Mouse (Mus musculus) neural tube, embryonic 10.5 days (tissue): ENCODE data around the gene Tas2r143.
A peak's percentile ranks its signal among the peaks of the same experiment; 100 is the strongest.

Experiments used
- DNase-seq: peaks from one replicate; pipeline ENCODE4 v3.0.0-alpha.2; 2017; ENCODE audit warnings: low spot score; ENCODE audit errors: extremely low spot score

Gene Tas2r143

DNA sequence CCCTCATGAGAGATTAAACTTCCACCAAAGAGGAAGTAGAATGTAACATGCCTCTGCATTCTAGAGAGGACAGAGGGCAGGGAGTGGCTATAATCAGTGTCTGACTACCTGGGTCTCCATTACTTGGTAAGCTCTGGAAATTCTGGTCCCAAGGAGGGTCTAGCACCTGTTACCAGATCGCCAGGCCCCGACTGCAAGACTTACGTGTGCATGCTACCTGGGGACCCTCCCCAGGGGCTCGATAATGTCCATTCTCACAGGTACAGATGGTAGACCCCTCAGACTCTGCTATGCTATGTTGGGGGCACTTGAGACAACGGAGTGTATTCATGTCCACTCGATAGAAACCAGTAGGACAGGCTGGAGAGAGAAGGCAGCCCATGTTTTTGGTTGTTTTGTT is 34.8 kb upstream of the Tas2r143 start:
- no peak for DNase-seq

DNA sequence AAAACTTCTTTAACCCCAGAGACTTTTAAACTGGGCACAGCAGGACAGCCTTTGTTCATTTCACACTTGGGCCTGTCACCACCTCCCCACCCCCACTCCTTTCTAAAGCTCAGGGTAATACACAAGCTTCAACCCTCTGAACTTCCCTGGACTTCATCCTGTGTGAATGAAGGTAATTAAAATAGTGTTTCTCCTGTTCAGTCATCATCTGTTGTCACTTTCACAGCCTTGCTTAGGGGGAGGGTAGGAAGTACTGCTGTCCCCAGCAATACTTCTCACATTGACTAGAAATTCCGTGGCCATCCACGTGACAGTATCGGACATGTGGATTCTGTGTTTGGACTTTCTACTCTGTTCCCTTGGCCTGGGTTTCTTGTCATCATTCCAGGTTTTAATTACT is 30.2 kb upstream of the Tas2r143 start:
- no peak for DNase-seq

DNA sequence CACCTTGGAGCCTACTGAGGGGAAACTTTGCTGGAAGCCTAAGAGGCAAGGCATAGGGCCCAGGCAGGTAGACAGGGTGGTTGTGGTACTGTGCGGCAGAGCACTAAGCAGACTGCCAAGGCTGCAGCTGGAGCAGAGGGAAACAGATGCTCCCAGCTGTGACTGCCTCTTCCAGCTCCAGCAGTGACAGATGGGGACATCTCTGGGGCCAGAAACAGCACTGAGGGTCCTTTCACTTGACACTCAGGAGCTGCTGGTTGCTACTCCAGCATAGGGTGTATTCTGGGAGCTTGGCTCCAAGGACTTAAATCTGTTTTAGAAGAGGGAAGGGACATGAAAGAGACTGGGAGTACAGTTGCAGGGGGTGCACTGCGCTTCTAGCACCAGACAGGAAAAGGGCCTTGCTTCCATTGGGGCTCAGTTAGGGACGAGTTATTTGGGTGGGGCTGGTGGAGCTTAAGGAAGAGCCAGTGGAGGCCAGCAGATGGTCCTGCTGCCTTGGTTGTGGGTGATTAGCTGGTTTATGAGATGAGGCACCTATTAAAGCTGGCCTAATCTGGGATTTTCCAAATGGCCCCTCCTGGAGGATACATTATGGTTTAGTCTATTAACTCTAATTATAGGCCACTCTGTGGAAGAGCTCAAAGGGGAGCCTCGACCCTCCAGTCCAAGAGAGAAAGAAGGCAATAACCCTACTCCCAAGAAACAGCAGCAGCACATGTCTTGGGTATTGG is 29.2 kb upstream of the Tas2r143 start:
- DNase-seq = no peak

DNA sequence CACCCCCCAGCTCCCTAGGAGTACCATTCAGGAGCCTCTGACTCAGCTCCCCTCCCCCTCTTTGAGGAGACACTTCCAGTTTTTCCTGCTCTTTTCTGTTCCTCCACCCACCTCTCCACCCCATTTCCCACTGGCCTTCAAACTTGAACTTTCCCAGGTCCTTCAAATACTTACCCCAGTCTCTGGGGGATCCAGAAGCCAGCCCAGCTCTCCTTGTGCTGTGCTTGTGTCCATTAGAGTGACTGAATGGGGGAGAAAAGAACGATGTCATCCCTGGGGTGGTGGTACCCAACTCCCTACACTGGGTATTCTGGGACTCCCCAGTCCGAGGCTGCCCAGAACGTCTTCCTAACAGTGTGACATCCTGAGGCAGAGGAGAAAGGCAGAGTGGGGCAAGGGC is 28.0 kb upstream of the Tas2r143 start:
- no peak for DNase-seq

DNA sequence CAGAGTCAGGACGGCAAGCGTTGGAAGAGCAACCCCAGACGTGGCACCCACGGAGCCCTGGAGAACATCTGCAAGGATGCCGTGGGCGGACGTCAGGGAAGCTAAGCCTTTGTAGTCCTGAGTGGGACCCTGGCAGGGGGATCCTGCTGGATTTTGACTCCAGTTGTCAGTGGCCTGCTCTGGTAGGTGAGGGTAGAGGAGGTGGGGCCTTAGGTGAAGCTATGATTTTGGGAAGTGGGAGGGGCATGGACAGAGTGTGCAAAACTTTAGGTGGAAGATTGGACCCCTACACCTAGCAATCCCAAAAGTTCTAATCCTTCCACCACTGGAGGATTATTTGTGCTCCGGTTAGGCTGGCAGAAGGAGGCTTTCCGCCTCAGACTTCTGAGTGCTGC is 27.6 kb upstream of the Tas2r143 start:
- no peak for DNase-seq

DNA sequence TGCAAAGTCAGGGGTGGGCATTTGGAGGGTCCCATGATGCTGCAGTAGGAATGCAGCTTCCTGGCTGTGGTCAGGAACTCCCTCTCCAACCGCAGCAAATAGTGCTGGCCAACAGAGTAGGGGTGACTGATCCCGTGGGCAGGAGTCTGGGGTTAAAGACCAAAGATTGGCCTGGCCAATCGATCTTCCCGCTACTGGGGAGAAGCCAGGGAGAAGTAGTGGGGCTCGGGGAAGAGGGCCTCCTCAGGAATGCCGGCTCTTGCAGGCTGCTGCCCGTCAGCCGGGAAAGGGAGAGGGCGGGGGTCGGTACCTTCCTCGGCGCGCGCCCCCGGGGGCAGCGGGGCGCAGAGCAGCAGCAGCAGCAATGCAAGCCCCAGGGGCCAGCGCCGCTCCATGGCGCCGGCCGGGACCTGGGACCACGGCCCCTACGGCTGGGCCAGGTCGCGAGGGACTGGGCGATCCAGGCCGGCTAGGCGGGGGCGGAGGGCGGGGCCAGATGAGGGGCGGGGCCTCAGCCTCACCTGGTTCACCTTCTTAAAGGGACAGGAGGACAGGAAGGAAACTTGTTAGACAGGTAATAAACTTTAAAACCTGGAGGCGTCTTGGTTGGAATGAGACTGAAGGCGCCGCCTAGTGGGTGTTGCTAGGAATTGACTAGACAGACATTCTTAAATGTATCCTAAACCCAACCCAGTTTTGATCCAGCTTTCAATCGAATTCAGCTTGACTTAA is 27.1 kb upstream of the Tas2r143 start, which contains the start of gene Epha1:
Epha1 (minus strand) TSS at position 453 of the 732 bp plus-strand sequence.
- DNase-seq = peak; percentile 69

DNA sequence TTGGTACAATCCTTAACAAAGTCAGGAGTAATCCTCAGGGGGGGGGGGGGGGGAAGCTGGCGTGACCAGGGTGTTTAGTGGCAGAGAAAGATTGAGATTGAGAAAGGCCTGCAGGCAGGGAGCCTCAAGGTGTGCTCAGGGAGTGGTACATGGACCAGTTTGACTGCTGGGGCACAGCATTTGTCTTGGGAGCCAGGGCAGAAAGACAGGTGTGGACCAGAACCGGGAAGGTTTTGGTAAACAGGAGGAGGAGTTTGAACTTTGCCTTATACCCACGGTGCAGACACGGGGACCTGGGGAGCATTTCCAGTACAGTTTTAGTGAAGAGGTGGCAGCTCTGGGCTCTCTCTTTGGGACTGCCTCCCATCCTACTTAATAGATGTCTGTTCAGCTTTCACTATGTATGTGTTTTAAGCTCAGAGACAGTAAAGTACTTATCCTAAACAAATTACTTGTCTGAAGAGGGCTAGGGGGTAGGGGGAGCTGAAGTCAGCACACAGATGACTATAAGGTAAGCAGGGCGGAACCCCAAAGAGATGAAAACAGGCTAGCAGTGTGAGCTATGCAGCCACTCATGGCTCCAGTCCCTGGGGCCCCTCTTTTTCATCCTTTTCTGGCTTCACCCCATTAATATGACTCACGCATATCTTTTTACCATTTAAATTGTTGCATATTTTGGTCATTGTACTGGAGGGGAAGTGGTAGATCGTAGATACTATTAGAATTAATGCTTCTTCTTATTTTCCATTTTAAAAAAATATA is 26.2 kb upstream of the Tas2r143 start:
- no peak for DNase-seq

DNA sequence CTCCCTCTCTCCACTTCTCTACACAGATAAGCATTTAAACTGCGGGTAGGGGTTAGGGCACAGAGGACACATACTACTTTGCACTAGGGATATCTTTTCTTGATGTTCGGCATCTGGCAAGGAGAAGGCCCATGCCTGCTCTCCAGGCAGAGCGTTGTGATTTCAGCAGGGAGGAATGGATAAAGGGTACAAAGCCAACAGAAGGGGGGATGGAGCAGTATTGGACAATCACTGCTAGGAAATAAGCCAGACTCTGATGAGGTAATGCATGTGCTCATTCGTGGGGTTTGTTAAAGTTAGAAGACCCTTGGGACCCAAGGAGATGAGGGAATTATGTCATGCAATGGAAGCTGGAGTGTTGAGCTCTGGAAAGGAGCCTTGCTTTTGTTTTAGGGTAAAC is 25.3 kb upstream of the Tas2r143 start:
- DNase-seq = no peak

DNA sequence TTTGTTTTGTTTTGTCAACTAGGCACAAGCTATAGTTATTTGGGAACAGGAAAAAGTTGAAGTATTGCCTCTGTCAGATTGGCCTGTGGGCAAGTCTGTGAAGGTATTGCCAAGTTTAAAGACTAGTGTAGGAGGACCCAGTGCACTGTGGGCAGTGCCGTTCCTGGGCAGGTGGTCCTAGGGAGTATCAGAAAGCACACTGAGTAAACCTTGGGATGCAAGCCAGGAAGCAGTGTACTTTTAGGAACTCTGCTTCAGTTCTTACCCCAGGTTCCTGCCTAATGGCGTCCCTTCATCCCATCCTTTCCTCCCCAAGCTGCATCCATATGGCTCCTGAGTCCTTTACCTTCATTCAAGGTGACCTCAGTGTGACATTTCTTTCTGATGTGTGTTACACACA is 24.9 kb upstream of the Tas2r143 start:
- DNase-seq = no peak

DNA sequence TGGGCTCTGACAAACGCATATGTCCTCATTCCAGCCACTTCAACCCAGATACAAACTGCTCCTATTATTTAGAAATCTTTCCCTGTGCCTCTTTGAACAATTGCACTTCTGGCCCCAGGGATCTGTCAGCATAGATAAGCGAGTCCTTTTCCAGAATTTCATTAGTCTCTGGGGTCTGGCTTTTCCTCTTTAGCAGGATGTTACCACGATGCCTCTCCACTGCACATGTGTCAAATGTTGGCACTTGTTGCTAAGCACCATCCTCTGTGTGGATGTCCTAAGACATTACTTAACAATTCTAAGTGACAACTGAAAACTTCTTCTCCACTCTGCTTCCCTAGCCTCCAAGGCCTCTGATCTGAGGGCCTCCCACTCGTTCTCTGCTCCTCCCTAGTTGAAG is 24.0 kb upstream of the Tas2r143 start:
- DNase-seq = no peak

DNA sequence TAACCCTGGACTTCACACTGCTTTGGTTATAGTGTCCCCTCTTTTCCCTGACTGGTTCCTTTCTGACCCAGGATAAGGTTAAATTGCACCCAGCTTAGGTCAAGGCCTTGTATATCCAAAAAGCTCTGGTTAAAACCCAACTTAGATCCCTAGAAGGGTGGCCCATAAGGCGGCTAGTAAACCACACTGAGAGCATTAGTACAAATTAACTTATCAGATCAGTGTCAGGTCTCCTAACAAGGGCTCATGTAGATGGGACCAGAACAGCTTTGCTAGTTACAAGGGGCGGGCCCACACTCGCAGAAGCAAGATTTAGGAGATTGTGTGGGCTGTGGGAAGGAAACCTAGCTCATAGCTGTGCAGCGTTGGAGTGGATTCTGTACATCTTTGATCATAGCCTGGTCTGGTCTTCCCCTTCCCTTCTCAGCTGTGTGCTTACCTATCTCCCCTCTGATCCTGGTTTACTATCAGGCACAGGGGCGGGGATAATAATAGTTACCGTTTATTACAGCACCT is 23.5 kb upstream of the Tas2r143 start:
- DNase-seq = no peak

DNA sequence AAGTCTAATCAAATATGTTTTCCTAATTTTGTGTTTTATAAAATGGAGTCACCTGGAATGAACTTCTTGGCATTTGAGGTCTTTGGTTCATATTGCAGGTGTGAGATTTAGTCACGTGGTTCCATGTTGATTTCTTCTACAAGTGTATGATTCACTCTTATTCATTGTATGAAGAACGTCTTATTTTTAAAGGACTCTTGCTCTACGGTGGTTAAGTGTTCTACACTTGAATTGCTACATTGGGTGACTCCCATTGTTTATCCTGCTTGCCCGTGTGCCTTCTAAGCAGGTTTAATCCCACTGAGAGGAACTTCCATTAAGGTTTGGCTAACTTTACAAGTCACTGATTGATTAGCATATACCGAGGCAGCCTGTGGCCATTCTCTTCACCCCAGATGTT is 22.8 kb upstream of the Tas2r143 start:
- no peak for DNase-seq

DNA sequence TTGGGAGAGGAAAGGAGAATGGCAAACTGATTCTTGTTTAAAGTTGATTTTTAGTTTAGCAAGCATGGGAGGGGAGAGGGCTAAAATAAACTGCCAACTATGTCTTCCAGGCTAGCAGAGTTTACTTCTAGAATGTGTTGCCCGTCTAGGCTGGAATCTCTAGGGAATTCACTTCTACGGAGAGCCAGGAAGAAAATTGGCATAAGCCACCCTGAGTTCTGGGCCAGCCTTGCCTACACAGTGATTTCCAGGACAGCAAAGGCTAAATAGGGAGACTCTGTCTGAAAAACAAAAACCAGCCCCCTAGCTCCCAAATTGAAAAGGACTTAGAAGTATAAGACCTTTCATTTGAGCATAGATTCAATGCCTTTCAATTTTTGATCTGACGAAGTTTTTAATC is 20.5 kb upstream of the Tas2r143 start:
- DNase-seq = no peak

DNA sequence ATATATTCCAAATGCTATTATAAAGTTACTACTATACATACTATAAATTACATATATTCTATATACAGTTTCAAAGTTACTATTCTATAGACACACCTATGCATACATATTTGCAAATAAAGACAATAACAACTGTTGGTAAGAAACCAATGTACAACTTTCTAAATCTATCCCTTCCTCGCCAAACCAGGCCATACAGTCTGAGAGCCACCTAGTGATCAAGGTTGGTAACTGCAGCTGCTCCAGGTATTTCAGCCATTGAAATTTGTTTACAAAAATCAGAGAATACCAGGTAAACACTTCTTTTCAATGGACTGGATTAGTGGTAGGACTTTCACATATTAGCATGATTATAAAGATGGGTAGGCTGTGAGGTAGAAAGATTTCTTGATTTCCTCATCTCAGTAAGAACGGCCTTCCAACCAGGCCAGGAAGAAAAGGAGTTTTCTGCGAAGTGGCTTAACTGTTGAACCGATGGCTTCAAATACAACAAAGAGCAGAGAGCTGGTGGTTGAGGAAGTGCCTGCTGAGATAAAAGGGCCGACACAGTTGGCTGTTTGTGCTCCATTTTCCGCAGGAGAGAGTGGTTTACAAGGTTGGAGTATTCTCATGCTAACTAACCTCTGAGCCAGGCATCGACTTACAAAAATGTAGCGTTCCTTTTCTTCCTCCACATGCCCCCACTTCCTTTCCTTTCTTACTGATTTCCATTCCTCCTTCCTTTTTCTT is 19.5 kb upstream of the Tas2r143 start:
- no peak for DNase-seq

DNA sequence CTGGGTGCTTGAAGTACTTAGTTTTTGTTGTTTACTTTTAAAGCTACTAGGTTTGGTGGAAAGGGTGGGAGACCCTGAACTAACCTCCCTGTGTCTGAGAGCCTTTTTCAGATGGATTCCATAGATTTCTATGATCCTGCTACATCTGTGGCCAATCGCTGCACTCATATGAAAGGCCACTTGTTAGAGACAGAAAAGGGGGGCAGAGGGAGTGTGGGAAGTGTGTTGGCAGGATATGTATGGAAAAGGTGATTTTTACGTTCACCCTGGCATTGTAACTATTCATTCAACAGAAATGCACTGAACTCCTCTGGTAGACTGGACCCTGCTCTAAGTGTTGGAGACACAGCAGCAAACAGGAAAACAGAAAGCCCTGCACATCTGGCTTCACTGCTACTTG is 18.8 kb upstream of the Tas2r143 start:
- DNase-seq = no peak

DNA sequence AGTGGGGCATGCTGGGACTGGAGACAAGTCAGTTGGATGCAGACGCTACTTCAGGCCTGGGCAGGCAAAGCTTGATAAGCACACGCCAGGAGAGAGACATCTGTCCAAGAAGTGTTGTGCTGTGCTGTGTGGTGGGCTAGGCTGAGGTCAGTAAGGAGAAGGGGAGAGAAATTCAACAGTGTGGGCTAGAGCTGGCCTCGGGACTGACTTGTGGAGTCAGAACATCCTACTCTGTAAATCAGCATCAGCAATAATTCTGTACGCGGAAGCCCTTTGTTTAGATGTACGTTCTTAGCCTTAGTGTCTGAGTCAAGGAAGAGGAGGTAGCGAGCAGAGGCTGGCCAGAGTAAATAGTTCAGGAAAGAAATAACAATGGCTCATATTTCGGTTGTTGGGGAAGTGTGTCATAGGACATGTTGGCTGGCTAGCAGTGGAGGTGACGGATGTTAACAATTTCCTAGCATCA is 18.1 kb upstream of the Tas2r143 start:
- DNase-seq = no peak

DNA sequence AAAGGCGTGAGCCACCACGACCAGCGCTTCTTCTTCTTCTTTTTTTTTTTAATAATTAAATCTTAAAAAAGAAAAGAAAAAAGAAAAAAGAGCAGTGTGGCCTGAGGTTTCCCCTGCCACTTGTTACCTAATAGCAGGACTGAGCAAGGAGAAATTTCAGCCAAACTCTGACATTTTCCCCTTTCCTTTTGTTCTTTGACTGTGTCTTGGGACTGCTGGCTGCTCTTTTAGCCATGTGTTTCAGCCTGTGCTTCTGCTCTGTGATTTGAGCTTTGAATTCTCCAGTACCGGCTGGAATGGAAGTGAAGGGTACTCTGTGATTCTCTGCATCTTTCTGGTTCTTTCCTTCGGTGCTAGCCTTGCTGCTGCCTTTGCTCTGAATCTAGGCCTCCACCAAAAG is 16.7 kb upstream of the Tas2r143 start:
- DNase-seq = no peak

DNA sequence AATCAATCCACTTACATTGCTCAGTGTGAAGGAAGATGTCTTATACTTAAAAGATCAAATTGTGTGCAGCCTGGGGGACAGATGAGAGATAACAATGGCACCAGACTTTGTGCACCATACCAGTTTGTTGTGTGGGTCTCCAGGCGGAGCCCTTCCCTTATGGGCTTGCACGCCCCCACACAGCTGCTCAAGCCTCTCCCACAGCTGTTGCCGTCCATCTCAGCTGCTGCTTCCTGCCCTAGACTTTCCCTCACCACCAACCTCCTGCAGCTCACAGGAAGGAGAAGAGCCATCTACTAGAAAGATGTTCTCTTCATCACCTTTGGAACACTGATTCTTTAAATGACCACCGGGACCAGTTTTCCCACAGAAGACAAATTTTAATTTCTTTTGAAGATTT is 14.4 kb upstream of the Tas2r143 start:
- no peak for DNase-seq

DNA sequence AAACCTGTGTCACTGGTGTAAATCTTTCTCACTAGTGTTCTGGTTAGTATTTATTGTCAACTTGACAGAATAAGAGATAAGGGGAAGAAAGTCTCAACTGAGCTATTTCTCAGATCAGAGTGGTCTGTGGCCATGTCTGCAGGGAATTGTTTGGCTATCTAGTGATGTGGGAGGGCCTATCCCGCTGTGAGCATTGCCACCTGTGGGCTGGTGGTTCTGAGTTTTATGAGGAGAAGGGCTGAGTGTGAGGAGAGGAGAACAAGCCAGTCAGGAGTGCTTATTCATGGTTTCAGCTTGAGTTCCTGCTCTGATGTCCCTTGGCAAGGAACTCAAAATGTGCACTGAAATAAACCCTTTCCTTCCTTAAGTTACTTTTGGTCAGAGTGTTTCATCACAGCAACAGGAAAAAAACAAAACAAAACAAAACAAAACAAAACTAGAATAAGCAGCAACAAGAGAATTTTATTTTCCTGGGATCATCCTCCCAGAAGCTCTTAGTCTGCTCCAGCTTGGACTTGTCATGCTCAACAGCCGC is 8.2 kb upstream of the Tas2r143 start:
- no peak for DNase-seq

DNA sequence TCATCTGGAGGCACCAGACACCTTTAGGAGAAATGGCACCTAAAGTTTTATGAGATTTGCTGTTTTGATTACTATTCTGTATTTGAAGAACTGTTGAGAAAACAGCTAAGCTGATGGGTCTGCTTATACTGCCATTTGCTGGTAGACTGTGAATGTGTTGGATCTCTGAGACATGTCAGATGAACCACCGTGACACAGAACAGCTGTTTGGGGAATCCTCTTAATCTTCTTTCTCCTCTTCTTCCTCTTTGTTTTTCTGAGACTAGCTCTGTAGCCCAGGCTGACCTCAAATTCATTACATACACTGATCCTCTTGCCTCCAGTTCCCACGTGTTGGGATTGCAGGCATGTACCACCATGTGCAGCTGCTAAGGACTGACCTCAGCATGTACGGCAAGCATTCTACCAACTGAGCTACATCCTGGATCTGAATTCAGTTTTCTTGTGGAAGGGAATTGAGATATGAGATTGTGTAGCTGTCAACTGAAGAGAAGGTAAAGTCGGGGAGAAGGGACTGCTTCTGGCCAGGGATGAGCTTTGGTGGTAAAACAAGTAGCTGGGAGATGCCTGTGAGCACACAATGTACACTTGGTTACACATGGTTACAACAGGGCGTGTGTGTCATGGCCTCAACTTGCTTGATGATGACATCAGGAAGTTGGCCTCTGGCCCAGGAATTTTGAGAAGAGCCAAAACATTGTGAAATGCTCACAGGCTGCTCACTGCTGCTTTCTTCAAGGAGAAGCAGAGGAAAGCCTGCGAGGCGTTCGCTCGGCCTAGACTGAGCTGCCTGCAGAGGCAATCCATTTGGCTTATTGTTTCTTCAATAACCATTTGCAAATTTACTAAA is 3.9 kb upstream of the Tas2r143 start:
- no peak for DNase-seq
